Mouse (Mus musculus): Measurements from ENCODE around the gene Fam92a.

GRCm38 (mm10) chr4:12147660-12148059 lies 24.2 kb downstream of the Fam92a start:
- TF ChIP-seq CTCF (conservative IDR thresholded peaks at IDR 0.05; ENCODE audit: insufficient read depth, insufficient read length, low read depth, low read length) (no peak), POLR2A (IDR thresholded peaks at IDR 0.05; ENCODE audit: low read depth, low read length) (no peak)

Data from kidney, adult 2 months (tissue).